Mouse (Mus musculus) liver, embryonic 12.5 days (tissue): ENCODE results near the gene Mrps33. TPM values are rescaled to one million over a fixed set of nuclear protein-coding genes. Genes with fewer than 3 reads are reported as not detected.

Experiments
- ATAC-seq: fragments of 200-750 bp; cut with Nextera tagmentation; 2 replicates; pipeline ENCODE4 v1.8.0; 2017; ENCODE audit warnings: moderate number of reproducible peaks, mild to moderate bottlenecking, moderate library complexity
- H3K27ac ChIP-seq: fragments of 300-500 bp; sonication (generic); 2 replicates; pipeline ENCODE4 v1.5.1; 2016; ENCODE audit warnings: mild to moderate bottlenecking
- H3K27me3 ChIP-seq: fragments of 300-500 bp; sonication (generic); replicated peaks from 2 replicates; pipeline ENCODE4 v1.6.1; 2016; ENCODE audit warnings: mild to moderate bottlenecking, moderate library complexity
- H3K36me3 ChIP-seq: fragments of 300-500 bp; sonication (generic); 2 replicates; pipeline ENCODE4 v1.6.1; 2016; ENCODE audit warnings: mild to moderate bottlenecking, moderate library complexity
- H3K4me1 ChIP-seq: fragments of 300-500 bp; sonication (generic); 2 replicates; pipeline ENCODE4 v1.6.1; 2016
- H3K4me2 ChIP-seq: fragments of 300-500 bp; sonication (generic); 2 replicates; pipeline ENCODE4 v1.6.1; 2016; ENCODE audit warnings: mild to moderate bottlenecking, moderate library complexity
- H3K4me3 ChIP-seq: fragments of 300-500 bp; sonication (generic); 2 replicates; pipeline ENCODE4 v1.5.1; 2016; ENCODE audit warnings: mild to moderate bottlenecking, moderate library complexity
- H3K9ac ChIP-seq: fragments of 300-500 bp; sonication (generic); 2 replicates; pipeline ENCODE4 v1.6.1; 2016; ENCODE audit warnings: mild to moderate bottlenecking, moderate library complexity
- H3K9me3 ChIP-seq: fragments of 300-500 bp; sonication (generic); replicated peaks from 2 replicates; pipeline ENCODE4 v1.6.1; 2016; ENCODE audit warnings: mild to moderate bottlenecking, moderate library complexity
- WGBS: fragments of 180-500 bp; shearing (Covaris S2); methylation state at CpG from one replicate; pipeline ENCODE4 v1.1.7; 2016; ENCODE audit not compliant: insufficient replicate concordance; 5-methylcytosine and 5-hydroxymethylcytosine counted together
- polyA plus RNA-seq: library from polyadenylated mRNA; unstranded; fragments of >200 nt; fragmentation: Nextera tagmentation; extraction: Ambion mirVana; gene quantifications from 2 replicates; pipeline ENCODE4 v1.2.1, GENCODE M21; 2016

Gene Mrps33
- 108 and 110 TPM in 2 replicates for polyA plus RNA-seq

DNA sequence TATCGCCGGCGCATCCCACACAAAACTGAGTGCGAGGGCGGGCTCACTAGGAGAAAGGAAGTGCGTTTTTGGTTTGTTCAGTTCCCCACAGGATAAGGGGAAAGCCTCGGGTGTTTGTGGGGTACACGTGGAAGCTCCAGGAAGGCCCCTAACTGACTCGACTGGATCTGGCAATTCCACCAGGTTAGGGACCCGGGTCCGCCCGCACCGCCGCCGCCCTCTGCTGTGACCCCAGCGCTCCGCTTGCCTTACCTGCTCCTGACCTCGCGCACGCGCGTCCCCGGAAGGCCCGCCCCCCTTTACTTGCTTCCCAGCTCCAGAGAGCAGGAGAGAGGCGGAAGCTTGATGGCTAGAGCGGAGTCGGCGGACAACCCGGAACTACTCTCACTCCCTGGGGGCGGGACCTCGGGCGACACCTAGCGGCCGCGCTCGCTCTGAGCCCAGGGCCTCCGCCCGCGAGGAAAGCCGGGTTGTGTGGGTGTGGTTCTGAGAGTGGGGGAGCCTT, at the start of gene Mrps33:
Gene Mrps33, minus strand, starts transcription at position 377 of the 505 bp plus-strand sequence.
- no peaks in the 10 kb centered on the region for H3K9me3 ChIP-seq
- H3K27ac ChIP-seq = peak within 1 kb of the TSS; percentile 66
- peak within 1 kb of the TSS; percentile 72 for H3K9ac ChIP-seq
- no peaks in the 10 kb centered on the region for H3K27me3 ChIP-seq
- H3K4me2 ChIP-seq = peak within 1 kb of the TSS; percentile 77
- 1% methylated on average over 40 of the region's 40 CpGs for WGBS
- H3K4me3 ChIP-seq = peak within 1 kb of the TSS; percentile 74
- H3K4me1 ChIP-seq = peaks cover 12% of the 10 kb centered on the region
- H3K36me3 ChIP-seq = no peaks in the 10 kb centered on the region
- ATAC-seq = peak; percentile 99

DNA sequence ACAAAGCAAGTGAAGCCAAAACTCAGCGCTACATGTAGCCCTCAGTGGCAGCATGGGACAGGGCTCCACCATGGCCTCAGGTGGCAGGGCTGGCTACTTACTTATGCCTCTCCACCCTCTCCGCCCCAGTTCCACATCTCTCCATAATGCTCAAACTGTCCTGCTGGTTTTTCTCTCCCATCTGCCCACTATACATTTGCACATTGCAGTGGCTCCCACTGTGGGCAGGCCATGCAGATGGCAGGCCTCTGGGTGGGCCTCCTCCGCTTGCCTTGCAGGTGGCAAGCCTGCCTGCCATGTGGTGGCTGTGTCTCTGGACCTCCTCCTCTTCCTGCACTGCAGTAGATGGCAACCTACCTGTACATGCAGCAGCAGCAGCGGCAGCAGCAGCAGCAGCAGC, 38.9 kb upstream of the Mrps33 start:
- no peak for ATAC-seq
- no peak overlapping the region for H3K27ac ChIP-seq
- 71% methylated on average over 4 of the region's 4 CpGs for WGBS

DNA sequence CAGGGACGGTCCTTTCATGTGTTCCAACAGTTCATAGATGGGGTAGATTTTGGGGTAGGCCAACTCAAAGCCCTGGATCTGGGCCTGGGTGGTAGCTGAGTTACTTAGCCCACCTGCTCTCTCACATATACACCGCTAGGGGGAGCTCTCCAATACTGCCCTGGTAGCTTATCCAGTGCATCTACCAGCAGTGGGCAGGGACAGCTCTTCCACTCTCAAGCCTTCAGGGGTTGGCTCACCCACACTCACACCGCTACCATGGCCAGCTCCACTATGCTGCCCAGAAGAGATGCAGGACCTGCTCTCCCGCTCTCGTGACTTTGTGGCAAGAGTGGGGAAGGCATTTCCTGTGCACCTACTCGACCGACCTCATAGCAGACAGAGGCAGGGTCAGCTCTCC, 38.0 kb upstream of the Mrps33 start:
- 27% methylated on average over 7 of the region's 7 CpGs for whole genome bisulfite sequencing
- no peaks in the 10 kb centered on the region for H3K36me3 ChIP-seq

More for the DNA sequence above, 38.9 kb upstream of the Mrps33 start:
- no peak overlapping the region for H3K4me2 ChIP-seq
- H3K27me3 ChIP-seq = no peaks in the 10 kb centered on the region
- no peaks in the 10 kb centered on the region for H3K9me3 ChIP-seq
- no peaks in the 10 kb centered on the region for H3K4me1 ChIP-seq
- no peak overlapping the region for H3K9ac ChIP-seq
- no peak overlapping the region for H3K4me3 ChIP-seq
- H3K36me3 ChIP-seq = no peaks in the 10 kb centered on the region

DNA sequence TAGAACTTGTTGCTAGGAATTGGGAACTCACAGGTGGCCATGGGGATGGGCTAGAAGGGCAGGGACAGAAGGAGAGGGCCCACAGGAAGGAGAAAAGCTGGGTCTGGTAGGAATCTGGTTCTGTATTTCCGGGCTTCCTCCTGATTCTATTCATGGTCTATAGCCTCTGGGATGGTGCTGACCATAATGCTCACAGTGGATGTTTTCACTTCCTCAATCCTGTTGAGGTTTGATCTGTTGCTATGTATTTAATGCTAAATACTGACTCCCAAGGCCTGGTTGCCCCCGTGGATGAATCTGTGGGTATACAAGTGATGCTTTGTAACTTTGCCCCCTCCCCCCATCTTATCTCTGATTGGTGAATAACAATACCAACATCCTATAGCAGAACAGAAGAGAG, 36.8 kb upstream of the Mrps33 start:
- Histone ChIP-seq H3K9ac (no peak overlapping the region), H3K4me1 (no peaks in the 10 kb centered on the region), H3K27me3 (no peaks in the 10 kb centered on the region), H3K9me3 (no peaks in the 10 kb centered on the region), H3K36me3 (no peaks in the 10 kb centered on the region), H3K27ac (no peak overlapping the region), H3K4me2 (no peak overlapping the region), H3K4me3 (no peak overlapping the region)
- WGBS = 58% methylated on average over 2 of the region's 2 CpGs
- no peak for ATAC-seq

More for the DNA sequence above, 38.0 kb upstream of the Mrps33 start:
- Histone ChIP-seq H3K9ac (no peak overlapping the region), H3K4me3 (no peak overlapping the region), H3K27ac (no peak overlapping the region), H3K9me3 (no peaks in the 10 kb centered on the region), H3K4me2 (no peak overlapping the region), H3K27me3 (no peaks in the 10 kb centered on the region), H3K4me1 (no peaks in the 10 kb centered on the region)
- no peak for ATAC-seq

DNA sequence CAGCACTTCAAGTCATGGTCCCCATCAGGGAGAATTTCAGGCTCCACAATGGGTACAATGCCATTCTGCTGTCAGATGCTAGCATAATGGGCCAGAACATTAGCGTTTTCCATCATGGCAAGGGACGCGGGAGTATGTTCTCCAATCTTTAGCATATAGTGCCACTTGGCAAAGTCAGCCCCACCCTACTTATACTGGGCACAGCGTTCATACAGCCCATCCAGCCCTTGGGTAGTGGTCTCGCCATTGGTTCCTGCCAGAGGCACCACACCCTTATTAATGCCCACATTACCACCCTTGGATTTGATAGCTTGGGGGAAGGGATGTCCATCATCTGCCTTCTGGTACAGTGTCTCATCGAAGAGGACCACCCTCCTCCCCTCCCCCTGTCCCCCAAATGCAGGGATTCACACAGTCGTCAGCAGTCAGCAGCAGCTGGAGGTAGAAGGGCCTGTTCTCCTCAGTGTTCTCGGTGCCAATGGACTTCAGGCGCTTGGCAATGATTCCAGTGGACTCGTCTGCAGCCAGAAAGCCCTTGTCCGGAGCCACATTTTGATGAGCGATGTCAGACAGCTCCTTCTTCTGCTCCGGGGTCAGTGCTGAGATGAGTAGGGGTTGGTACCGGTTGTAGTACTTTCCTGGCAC, 33.0 kb upstream of the Mrps33 start:
- Histone ChIP-seq H3K27me3 (no peaks in the 10 kb centered on the region), H3K4me1 (no peaks in the 10 kb centered on the region), H3K4me2 (no peak overlapping the region), H3K27ac (no peak overlapping the region), H3K36me3 (no peaks in the 10 kb centered on the region), H3K4me3 (no peak overlapping the region), H3K9me3 (no peaks in the 10 kb centered on the region), H3K9ac (no peak overlapping the region)
- no peak for ATAC-seq
- 74% methylated on average over 14 of the region's 14 CpGs for WGBS

DNA sequence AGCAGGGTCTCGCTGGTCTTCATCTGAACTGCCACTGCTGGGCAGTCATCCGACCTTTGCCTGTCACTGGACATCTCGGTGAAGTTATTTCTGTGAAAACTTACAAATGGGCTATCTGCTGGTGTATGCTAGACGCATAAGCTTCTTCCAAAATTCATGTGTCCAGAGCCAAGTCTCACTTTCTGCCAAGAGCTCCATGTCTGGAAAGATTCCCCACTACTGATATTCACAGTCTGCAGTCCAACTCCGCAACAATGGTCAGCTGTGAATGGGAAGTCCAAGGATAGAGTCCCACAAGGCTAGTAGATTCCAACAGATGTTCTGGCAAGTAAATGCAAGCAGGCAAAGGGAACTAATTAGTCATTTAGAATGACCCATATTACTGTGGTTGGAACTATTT, 17.9 kb upstream of the Mrps33 start:
- no peaks in the 10 kb centered on the region for H3K4me1 ChIP-seq
- H3K9ac ChIP-seq = no peak overlapping the region
- H3K9me3 ChIP-seq = no peaks in the 10 kb centered on the region
- H3K4me3 ChIP-seq = no peak overlapping the region
- H3K36me3 ChIP-seq = no peaks in the 10 kb centered on the region
- ATAC-seq = no peak
- no peak overlapping the region for H3K27ac ChIP-seq
- no peak overlapping the region for H3K4me2 ChIP-seq
- no peaks in the 10 kb centered on the region for H3K27me3 ChIP-seq
- WGBS = 70% methylated on average over 5 of the region's 5 CpGs

DNA sequence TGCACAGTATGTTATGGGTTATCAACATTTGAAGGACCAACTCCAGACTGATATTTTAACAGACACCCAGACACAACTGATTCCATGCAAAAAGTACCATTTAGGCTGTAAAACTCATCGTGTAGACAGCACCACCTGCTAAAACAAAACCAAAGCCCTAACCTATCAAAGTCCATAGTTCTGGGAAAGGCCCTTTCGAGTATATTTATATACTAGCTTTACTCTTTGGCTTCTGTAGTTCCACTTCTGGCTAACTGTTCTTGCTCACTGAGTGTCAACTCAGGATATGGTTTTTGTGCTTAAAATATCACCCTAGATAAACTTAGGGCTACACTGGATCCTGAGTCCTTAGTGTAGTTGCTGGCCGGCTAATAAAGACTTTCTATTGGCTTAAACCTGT, 10.5 kb upstream of the Mrps33 start:
- H3K9ac ChIP-seq = no peak overlapping the region

DNA sequence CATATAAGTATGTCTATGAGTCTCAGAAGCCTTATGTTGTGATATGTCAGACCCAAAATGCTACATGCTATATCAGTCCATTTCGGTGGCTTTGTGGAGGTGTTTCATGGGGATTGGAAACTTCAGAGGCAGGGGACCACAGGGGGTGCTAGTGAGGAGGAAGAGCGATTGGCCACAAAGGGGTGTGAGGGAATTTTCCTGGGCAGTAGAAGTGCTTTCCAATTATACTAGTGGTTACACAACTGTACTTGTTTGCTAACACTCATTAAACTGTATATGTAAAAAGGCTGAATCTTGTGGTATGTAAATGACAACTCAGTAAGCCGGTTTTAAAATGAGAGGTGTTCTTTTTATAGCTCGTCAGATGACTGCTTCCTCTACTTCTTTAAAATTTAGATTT, 8.1 kb upstream of the Mrps33 start:
- Histone ChIP-seq H3K4me2 (no peak overlapping the region), H3K9ac (no peak overlapping the region), H3K4me1 (no peaks in the 10 kb centered on the region), H3K9me3 (no peaks in the 10 kb centered on the region), H3K27me3 (no peaks in the 10 kb centered on the region), H3K27ac (no peak overlapping the region), H3K4me3 (no peak overlapping the region), H3K36me3 (no peaks in the 10 kb centered on the region)
- 32% methylated on average over 4 of the region's 4 CpGs for WGBS
- ATAC-seq = no peak

More for the DNA sequence above, 10.5 kb upstream of the Mrps33 start:
- Histone ChIP-seq H3K4me2 (no peak overlapping the region), H3K36me3 (no peaks in the 10 kb centered on the region), H3K27ac (no peak overlapping the region), H3K4me1 (no peaks in the 10 kb centered on the region), H3K9me3 (no peaks in the 10 kb centered on the region), H3K27me3 (no peaks in the 10 kb centered on the region), H3K4me3 (no peak overlapping the region)
- WGBS = 61% methylated on average over 3 of the region's 3 CpGs
- ATAC-seq = no peak

DNA sequence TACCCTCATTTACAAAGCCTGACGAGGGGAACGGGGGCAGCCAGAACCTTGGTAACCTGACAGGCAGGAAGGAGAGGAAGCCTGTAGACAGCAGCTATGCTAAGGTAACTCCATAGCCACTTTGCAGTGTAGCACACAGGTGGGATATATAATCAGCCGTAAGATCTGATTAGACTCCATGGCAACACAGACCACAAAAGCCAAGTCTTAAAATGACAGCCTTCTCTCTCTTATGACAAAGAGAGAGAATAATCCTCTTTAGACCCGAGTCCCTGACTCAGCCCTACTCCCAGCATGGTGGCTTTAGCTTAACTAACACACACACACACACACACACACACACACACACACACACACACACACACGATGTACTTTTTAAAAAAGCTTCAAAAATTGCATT, 2.3 kb downstream of the Mrps33 start:
- 69% methylated on average over 5 of the region's 5 CpGs for WGBS
- H3K36me3 ChIP-seq = peaks cover 13% of the 10 kb centered on the region
- no peak overlapping the region for H3K4me2 ChIP-seq
- no peak overlapping the region for H3K4me3 ChIP-seq
- no peak overlapping the region for H3K27ac ChIP-seq
- no peak overlapping the region for H3K9ac ChIP-seq
- no peaks in the 10 kb centered on the region for H3K27me3 ChIP-seq
- ATAC-seq = no peak
- peaks cover 12% of the 10 kb centered on the region for H3K4me1 ChIP-seq
- no peaks in the 10 kb centered on the region for H3K9me3 ChIP-seq

DNA sequence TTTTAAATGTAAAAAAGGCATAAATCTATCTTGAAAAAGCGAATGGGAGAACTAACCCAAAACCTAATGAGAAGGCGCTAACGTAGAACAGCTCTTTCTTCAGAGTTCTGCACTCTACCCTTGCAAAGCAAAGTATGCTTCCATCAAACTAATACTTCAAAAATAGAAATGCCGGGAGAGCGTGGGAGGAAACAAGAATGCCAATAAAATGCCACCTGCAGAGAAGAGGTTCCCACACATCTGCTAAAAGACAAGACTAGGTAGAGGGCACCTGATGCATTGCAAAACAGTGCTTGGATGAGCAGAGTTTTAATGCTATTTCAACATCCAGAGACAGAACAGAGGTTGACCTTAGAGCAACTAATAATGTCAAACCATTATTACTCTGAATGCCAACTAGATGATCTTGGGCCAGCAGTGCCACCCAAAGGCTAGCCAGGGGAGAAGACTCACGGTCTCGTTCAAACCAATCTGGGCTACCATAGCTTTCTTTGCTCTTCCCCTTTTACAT, 3.7 kb downstream of the Mrps33 start:
- H3K4me1 ChIP-seq = peaks cover 12% of the 10 kb centered on the region
- no peak overlapping the region for H3K9ac ChIP-seq
- no peak overlapping the region for H3K4me3 ChIP-seq
- H3K27ac ChIP-seq = no peak overlapping the region
- 85% methylated on average over 7 of the region's 7 CpGs for WGBS
- no peaks in the 10 kb centered on the region for H3K27me3 ChIP-seq
- H3K4me2 ChIP-seq = no peak overlapping the region
- ATAC-seq = no peak
- peaks cover 22% of the 10 kb centered on the region for H3K36me3 ChIP-seq
- H3K9me3 ChIP-seq = no peaks in the 10 kb centered on the region

DNA sequence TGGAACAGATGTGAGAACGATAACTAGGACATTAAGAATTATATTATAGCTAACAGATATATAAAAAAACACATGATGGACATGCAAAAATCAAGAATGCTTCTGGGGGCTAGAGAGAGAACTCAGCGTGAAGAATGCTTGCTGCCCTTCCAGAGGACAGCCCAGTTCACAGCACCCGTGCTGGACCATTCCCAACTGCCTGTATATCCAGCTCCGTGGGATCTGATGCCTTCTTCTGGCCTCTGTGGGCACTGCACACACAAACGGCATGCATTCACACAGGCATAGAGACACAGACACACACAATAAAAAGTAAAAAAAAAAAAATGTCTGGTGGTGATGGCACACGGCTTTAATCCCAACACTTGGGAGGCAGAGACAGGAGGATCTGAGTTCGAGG, 4.5 kb downstream of the Mrps33 start:
- H3K27me3 ChIP-seq = no peaks in the 10 kb centered on the region
- H3K9ac ChIP-seq = no peak overlapping the region
- H3K36me3 ChIP-seq = peaks cover 26% of the 10 kb centered on the region
- no peaks in the 10 kb centered on the region for H3K9me3 ChIP-seq
- no peak overlapping the region for H3K4me3 ChIP-seq
- no peak overlapping the region for H3K27ac ChIP-seq
- no peak for ATAC-seq
- no peak overlapping the region for H3K4me2 ChIP-seq
- WGBS = 85% methylated on average over 7 of the region's 7 CpGs
- H3K4me1 ChIP-seq = peaks cover 12% of the 10 kb centered on the region

DNA sequence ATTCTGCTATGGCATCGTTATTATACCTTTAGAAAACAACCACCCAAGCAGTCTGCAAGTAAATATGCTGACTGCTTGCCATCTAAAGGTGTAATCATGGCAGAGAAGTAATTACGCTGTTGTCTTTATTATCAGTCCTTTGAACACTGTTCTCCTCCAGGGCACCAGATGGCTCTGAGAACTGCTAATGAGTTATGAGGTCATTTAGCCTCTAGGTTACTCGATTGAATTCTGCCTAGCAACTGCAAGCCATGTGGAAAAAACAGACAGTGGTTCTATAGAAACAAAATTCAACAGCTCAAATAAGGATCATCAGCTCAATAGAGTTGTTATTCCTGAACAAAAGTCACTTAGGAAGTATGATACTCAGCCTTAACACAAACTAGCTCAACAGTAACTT, 4.9 kb downstream of the Mrps33 start:
- no peaks in the 10 kb centered on the region for H3K9me3 ChIP-seq
- H3K9ac ChIP-seq = no peak overlapping the region
- peaks cover 30% of the 10 kb centered on the region for H3K36me3 ChIP-seq
- H3K4me3 ChIP-seq = no peak overlapping the region
- no peak overlapping the region for H3K4me2 ChIP-seq
- H3K27me3 ChIP-seq = no peaks in the 10 kb centered on the region
- WGBS = 76% methylated on average over 3 of the region's 3 CpGs
- peaks cover 12% of the 10 kb centered on the region for H3K4me1 ChIP-seq
- H3K27ac ChIP-seq = no peak overlapping the region
- no peak for ATAC-seq

DNA sequence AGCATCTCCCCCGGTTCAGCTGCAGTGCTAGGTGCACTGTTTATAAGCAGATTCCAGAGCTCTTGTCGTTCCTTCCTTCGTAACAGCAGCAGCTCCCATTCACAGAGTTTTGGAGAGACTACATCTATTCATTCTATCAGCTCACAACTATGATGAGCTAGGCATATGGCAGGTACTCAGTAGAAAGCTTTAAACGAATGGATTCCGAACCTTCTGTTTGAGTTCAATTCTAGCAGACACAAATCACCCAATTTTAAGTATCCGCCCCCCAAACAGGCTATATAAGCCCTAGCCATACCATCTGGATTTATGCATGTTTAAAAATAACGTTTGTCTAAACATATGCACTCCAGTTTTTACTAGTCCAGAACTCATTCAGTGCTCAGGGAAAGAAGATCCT, 9.8 kb downstream of the Mrps33 start:
- Histone ChIP-seq H3K27ac (no peak overlapping the region), H3K4me2 (no peak overlapping the region), H3K4me1 (no peaks in the 10 kb centered on the region), H3K9me3 (no peaks in the 10 kb centered on the region), H3K9ac (no peak overlapping the region), H3K4me3 (no peak overlapping the region), H3K27me3 (no peaks in the 10 kb centered on the region), H3K36me3 (peaks cover 41% of the 10 kb centered on the region)
- no peak for ATAC-seq
- WGBS = 78% methylated on average over 7 of the region's 7 CpGs
